Comparison of ENCODE assay signal across 9 mouse cellular contexts in the genomic region with DNA sequence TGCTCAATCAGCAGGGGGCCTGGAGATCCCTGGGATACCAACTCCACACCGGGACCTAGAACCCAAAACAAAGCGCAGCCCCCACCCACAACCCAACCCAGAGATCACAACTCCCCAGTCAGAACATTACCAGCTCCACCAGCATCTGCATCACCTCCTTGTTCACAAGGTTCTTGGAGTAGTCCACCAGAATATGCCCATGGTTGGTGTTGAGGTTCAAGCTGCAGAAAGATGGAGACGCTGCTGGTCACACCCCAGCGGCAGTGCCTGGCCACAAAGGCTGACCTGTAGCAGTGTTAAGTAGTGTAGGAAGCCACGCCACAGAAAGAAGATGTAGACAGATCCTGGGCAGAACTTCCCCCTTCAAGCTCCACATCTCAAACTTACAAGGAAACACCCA. TPM values are rescaled to one million over a fixed set of nuclear protein-coding genes. Genes with fewer than 3 reads are reported as not detected.
DNase-seq lines count a peak whose midpoint lies in the region; ATAC-seq and TF ChIP-seq lines count a peak whose summit lies in the region.
"Had no signal": no experiment of that assay in that cellular context is flagged by ENCODE, and none has a peak within 500 bp of the region (broad histone marks: within the 10 kb centered on the region; RNA-seq: fewer than 3 reads in every experiment).

No protein-coding gene starts in this region.

- H3K4me3 ChIP-seq in heart, embryonic 10.5 days: peak overlapping the region; percentile 82
- peak overlapping the region; percentile 89 to 91 for H3K4me3 ChIP-seq in ES-E14 (ENCODE audit: insufficient read depth in 1 of 2, low read depth in 1 of 2, low read length in 2 of 2, poor library complexity in 1 of 2, severe bottlenecking in 1 of 2)
- peak overlapping the region; percentile 92 for H3K4me3 ChIP-seq in macrophage (ENCODE audit: inconsistent target)

- intact Hi-C loops in heart, postnatal 14 days (cut with DNase I): no loop called here

- H3K27me3 ChIP-seq in heart, embryonic 10.5 days (ENCODE audit: insufficient read depth, poor library complexity, severe bottlenecking): no peaks in the 10 kb centered on the region

- peaks cover 58% of the 10 kb centered on the region for H3K79me2 ChIP-seq in macrophage (ENCODE audit: inconsistent target)

- 17% methylated on average over 5 of the region's 5 CpGs for WGBS in heart, embryonic 10.5 days
- 19% methylated on average over 5 of the region's 5 CpGs for WGBS in macrophage (ENCODE audit: missing documents)

- DNase-seq in heart, embryonic 10.5 days (ENCODE audit: low spot score): no peak
- no peak for DNase-seq in heart, postnatal 14 days
- no peak for DNase-seq in ES-E14 (ENCODE audit: low read depth, low spot score)
- DNase-seq in retina, postnatal 1 day: no peak
- DNase-seq in adrenal gland, adult 2 months: no peak

- peaks cover 59% of the 10 kb centered on the region for H3K4me1 ChIP-seq in heart, embryonic 10.5 days
- H3K4me1 ChIP-seq in ES-E14 (ENCODE audit: control insufficient read depth in 2 of 2, insufficient read depth in 2 of 2, low read length in 2 of 2, poor library complexity in 1 of 2): peaks cover 2 to 11% of the 10 kb centered on the region in 2 experiments; a peak in 2 of 4 replicates

- peaks cover 48% of the 10 kb centered on the region for H3K36me3 ChIP-seq in heart, embryonic 10.5 days
- H3K36me3 ChIP-seq in ES-E14 (ENCODE audit: control insufficient read depth, insufficient read depth, low read length, poor library complexity, severe bottlenecking): peaks cover 41% of the 10 kb centered on the region
- peaks cover 38% of the 10 kb centered on the region for H3K36me3 ChIP-seq in macrophage (ENCODE audit: inconsistent target)

- no peaks in the 10 kb centered on the region for H3K9me3 ChIP-seq in heart, embryonic 10.5 days
- no peaks in the 10 kb centered on the region for H3K9me3 ChIP-seq in ES-E14 (ENCODE audit: control insufficient read depth, insufficient read depth, low read depth, low read length)

- H3K27ac ChIP-seq in heart, embryonic 10.5 days: peak overlapping the region; percentile 95
- H3K27ac ChIP-seq in ES-E14 (ENCODE audit: insufficient read depth, low read depth, low read length, poor library complexity, severe bottlenecking) (0 out of 2 replicates have a peak overlapping the region, but pooled peaks have one; percentile 54), macrophage (peak overlapping the region; percentile 80)

- in situ Hi-C loops in ES-E14 (cut with MboI; ENCODE audit: low sequenced_read_pairs in 2 of 2, unreplicated experiment in 2 of 2): no loop called here

- H3K9ac ChIP-seq in ES-E14 (ENCODE audit: insufficient read depth, low read depth, low read length, poor library complexity, severe bottlenecking): peak overlapping the region; percentile 75

- peak; percentile 4 for ATAC-seq in granulocyte monocyte progenitor cell, adult 5-6 weeks (replicated peaks; ENCODE audit: poor library complexity, severe bottlenecking)
- ATAC-seq in megakaryocyte-erythroid progenitor cell, adult 5-6 weeks (replicated peaks; ENCODE audit: low FRiP score, low TSS enrichment, poor library complexity, severe bottlenecking): no peak

TF ChIP-seq in ES-E14, 5 proteins besides CTCF, POLR2A, EP300 and RAD21:
- no peak for TF ChIP-seq MAFK (IDR thresholded peaks at IDR 0.05; ENCODE audit: insufficient read depth, low read depth, low read length)
- no peak for TF ChIP-seq ZNF384 (IDR thresholded peaks at IDR 0.05; ENCODE audit: low read depth, low read length)
- no peak for TF ChIP-seq ZC3H11A (IDR thresholded peaks at IDR 0.05; ENCODE audit: borderline replicate concordance, low read depth, low read length)
- TF ChIP-seq CHD2 (IDR thresholded peaks at IDR 0.05; ENCODE audit: low read depth, low read length): no peak
TF ChIP-seq in ES-E14: peak in this region for 0.

RNA-seq across cellular contexts. Expression of gene Gpi1, which starts 1.0 kb away (rescaled TPM):
- polyA plus RNA-seq in heart, embryonic 10.5 days (2016; fragmentation: Nextera tagmentation; extraction: Ambion mirVana): 650 and 828 TPM in 2 replicates
- total RNA-seq in heart, postnatal 14 days (2021): 100 to 1,000 TPM; 507 to 526 TPM
- total RNA-seq in ES-E14 (2012; rRNA removed): 227 and 285 TPM in 2 replicates
- 653 and 773 TPM in 2 replicates for total RNA-seq in granulocyte monocyte progenitor cell, adult 5-6 weeks (2014; fragmentation: Nextera tagmentation)
- 606 and 815 TPM in 2 replicates for total RNA-seq in granulocyte monocyte progenitor cell, adult 5-6 weeks (2017)
- 100 to 1,000 TPM in 16 of 26 experiments, 10 to 100 TPM in 10; 48.1 to 238 (median 136) TPM for total RNA-seq in macrophage (2018; cell fraction: chromatin; rRNA removed)
- 100 to 1,000 TPM; 159 to 348 (median 225) TPM for total RNA-seq in macrophage (2018; cell fraction: cytosol; rRNA removed)
- 100 to 1,000 TPM in 12 of 26 experiments, 10 to 100 TPM in 14; 62.6 to 225 (median 96.1) TPM for total RNA-seq in macrophage (2018; cell fraction: nucleus; rRNA removed)
- 200 to 488 TPM (median 296 TPM) in 3 replicates for polyA plus RNA-seq in macrophage (2018)
- total RNA-seq in megakaryocyte-erythroid progenitor cell, adult 5-6 weeks (2014; fragmentation: Nextera tagmentation): 178 and 238 TPM in 2 replicates
- 139 and 227 TPM in 2 replicates for total RNA-seq in megakaryocyte-erythroid progenitor cell, adult 5-6 weeks (2017)
- 100 to 1,000 TPM; 290 to 557 TPM for total RNA-seq in adrenal gland, adult 2 months (2021)
- 507 and 510 TPM in 2 replicates for polyA plus RNA-seq in adrenal gland, adult 2 months (2012; rRNA removed)

RNA-seq across cellular contexts. Expression of gene Gm6096, which starts 21.7 kb away (rescaled TPM):
- polyA plus RNA-seq in heart, embryonic 10.5 days (2016; fragmentation: Nextera tagmentation; extraction: Ambion mirVana): 0.57 TPM in 1 of 2 replicates, not detected in the other
- total RNA-seq in heart, postnatal 14 days (2021): not detected
- not detected in 2 replicates for total RNA-seq in ES-E14 (2012; rRNA removed)
- not detected in 2 replicates for total RNA-seq in granulocyte monocyte progenitor cell, adult 5-6 weeks (2014; fragmentation: Nextera tagmentation)
- not detected in 2 replicates for total RNA-seq in granulocyte monocyte progenitor cell, adult 5-6 weeks (2017)
- total RNA-seq in macrophage (2018; cell fraction: chromatin; rRNA removed): not detected
- total RNA-seq in macrophage (2018; cell fraction: cytosol; rRNA removed): not detected
- total RNA-seq in macrophage (2018; cell fraction: nucleus; rRNA removed): not detected
- polyA plus RNA-seq in macrophage (2018): not detected in 3 replicates
- total RNA-seq in megakaryocyte-erythroid progenitor cell, adult 5-6 weeks (2014; fragmentation: Nextera tagmentation): not detected in 2 replicates
- not detected in 2 replicates for total RNA-seq in megakaryocyte-erythroid progenitor cell, adult 5-6 weeks (2017)
- total RNA-seq in adrenal gland, adult 2 months (2021): not detected
- not detected in 2 replicates for polyA plus RNA-seq in adrenal gland, adult 2 months (2012; rRNA removed)
- total RNA-seq: hematopoietic stem cell, adult 5-6 weeks had no signal

RNA-seq across cellular contexts. Expression of gene Pdcd2l, which starts 32.7 kb away (rescaled TPM):
- polyA plus RNA-seq in heart, embryonic 10.5 days (2016; fragmentation: Nextera tagmentation; extraction: Ambion mirVana): 65.2 and 67.5 TPM in 2 replicates
- total RNA-seq in heart, postnatal 14 days (2021): 10 to 100 TPM; 16.2 to 19.2 TPM
- total RNA-seq in ES-E14 (2012; rRNA removed): 57.7 and 69.2 TPM in 2 replicates
- total RNA-seq in granulocyte monocyte progenitor cell, adult 5-6 weeks (2014; fragmentation: Nextera tagmentation): 32.8 and 40.4 TPM in 2 replicates
- total RNA-seq in granulocyte monocyte progenitor cell, adult 5-6 weeks (2017): 18.3 and 39.8 TPM in 2 replicates
- 10 to 100 TPM in 22 of 26 experiments, 1 to 10 TPM in 4; 3.9 to 75.5 (median 26.3) TPM for total RNA-seq in macrophage (2018; cell fraction: chromatin; rRNA removed)
- 10 to 100 TPM; 10.4 to 27.9 (median 17.5) TPM for total RNA-seq in macrophage (2018; cell fraction: cytosol; rRNA removed)
- total RNA-seq in macrophage (2018; cell fraction: nucleus; rRNA removed): 10 to 100 TPM in 22 of 26 experiments, 1 to 10 TPM in 4; 4.4 to 51.6 (median 18.0) TPM
- polyA plus RNA-seq in macrophage (2018): 15.9 to 29.8 TPM (median 24.8 TPM) in 3 replicates
- total RNA-seq in megakaryocyte-erythroid progenitor cell, adult 5-6 weeks (2014; fragmentation: Nextera tagmentation): 15.2 and 18.2 TPM in 2 replicates
- total RNA-seq in megakaryocyte-erythroid progenitor cell, adult 5-6 weeks (2017): 27.4 and 39.7 TPM in 2 replicates
- 10 to 100 TPM; 15.4 to 24.4 TPM for total RNA-seq in adrenal gland, adult 2 months (2021)
- polyA plus RNA-seq in adrenal gland, adult 2 months (2012; rRNA removed): 27.9 and 31.1 TPM in 2 replicates

RNA-seq across cellular contexts. Expression of gene Uba2, which starts 59.8 kb away (rescaled TPM):
- polyA plus RNA-seq in heart, embryonic 10.5 days (2016; fragmentation: Nextera tagmentation; extraction: Ambion mirVana): 154 and 197 TPM in 2 replicates
- 10 to 100 TPM; 34.6 to 38.9 TPM for total RNA-seq in heart, postnatal 14 days (2021)
- total RNA-seq in ES-E14 (2012; rRNA removed): 298 and 351 TPM in 2 replicates
- 150 and 160 TPM in 2 replicates for total RNA-seq in granulocyte monocyte progenitor cell, adult 5-6 weeks (2014; fragmentation: Nextera tagmentation)
- 207 and 213 TPM in 2 replicates for total RNA-seq in granulocyte monocyte progenitor cell, adult 5-6 weeks (2017)
- total RNA-seq in macrophage (2018; cell fraction: chromatin; rRNA removed): 100 to 1,000 TPM in 10 of 26 experiments, 10 to 100 TPM in 16; 33.9 to 154 (median 93.8) TPM
- total RNA-seq in macrophage (2018; cell fraction: cytosol; rRNA removed): 10 to 100 TPM; 35.9 to 54.7 (median 48.2) TPM
- total RNA-seq in macrophage (2018; cell fraction: nucleus; rRNA removed): 100 to 1,000 TPM in 1 of 26 experiments, 10 to 100 TPM in 25; 26.4 to 107 (median 43.7) TPM
- polyA plus RNA-seq in macrophage (2018): 45.4 to 81.1 TPM (median 48.6 TPM) in 3 replicates
- total RNA-seq in megakaryocyte-erythroid progenitor cell, adult 5-6 weeks (2014; fragmentation: Nextera tagmentation): 180 and 188 TPM in 2 replicates
- 234 and 250 TPM in 2 replicates for total RNA-seq in megakaryocyte-erythroid progenitor cell, adult 5-6 weeks (2017)
- total RNA-seq in adrenal gland, adult 2 months (2021): 10 to 100 TPM; 63.5 to 75.7 TPM
- 22.5 and 25.2 TPM in 2 replicates for polyA plus RNA-seq in adrenal gland, adult 2 months (2012; rRNA removed)
